Mouse (Mus musculus): ENCODE data around the gene 4930503B20Rik. TPM values are rescaled to one million over a fixed set of nuclear protein-coding genes. Genes with fewer than 3 reads are reported as not detected.

4930503B20Rik gene
- polyA plus RNA-seq, 1 experiment from 2014 or later = 0.28 TPM

DNA sequence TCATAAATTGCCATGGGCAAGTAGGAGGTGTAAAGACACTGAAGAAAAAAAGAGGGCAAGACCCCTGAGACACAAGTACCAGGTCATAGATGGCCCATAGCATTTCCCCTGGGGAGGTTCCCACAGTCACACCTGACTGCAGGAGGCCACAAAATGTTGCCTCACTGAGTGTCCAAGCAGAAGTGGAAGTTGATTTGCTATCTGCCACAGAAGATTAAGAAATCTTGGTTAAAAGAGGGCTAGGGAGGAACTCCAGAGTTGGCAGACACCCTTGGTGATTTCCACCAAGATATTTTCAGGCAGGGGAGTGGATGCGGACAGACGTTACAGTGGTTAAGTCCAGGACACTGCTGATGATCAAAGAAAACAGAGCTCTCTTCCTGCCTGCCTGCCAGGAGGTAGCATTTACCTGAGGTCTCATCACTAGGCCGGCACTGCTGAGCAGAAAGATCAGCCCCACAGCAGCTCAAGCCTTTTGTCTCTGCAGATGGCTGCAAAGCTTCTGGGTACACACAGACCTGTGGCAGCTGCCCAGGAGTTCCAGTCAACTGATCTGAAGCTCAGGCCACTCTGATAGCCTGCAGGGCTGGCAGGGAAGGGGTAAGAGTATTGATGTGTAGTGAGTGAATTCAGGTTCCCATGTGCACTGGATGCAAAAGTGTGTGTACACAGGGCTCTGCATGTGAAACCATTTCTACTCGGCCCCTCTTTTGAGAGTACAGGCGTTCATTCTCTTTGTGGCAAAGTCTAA, 34.4 kb downstream of the 4930503B20Rik start:
- H3K4me2 ChIP-seq (ENCODE audit: low read depth, low read length) = no peak overlapping the region
- H3K4me1 ChIP-seq (ENCODE audit: control insufficient read depth, insufficient read depth, low read length) = peaks cover 10% of the 10 kb centered on the region
- no peaks in the 10 kb centered on the region for H3K27me3 ChIP-seq (ENCODE audit: control insufficient read depth, insufficient read depth, low read length)
- no peak overlapping the region for H3K9ac ChIP-seq (ENCODE audit: low read length)
- H3K9me3 ChIP-seq (replicated peaks; ENCODE audit: control insufficient read depth, low read length) = no peaks in the 10 kb centered on the region
- H3K36me3 ChIP-seq (ENCODE audit: control insufficient read depth, insufficient read depth) = no peaks in the 10 kb centered on the region
- no peak for ATAC-seq (replicated peaks; ENCODE audit: extremely low read depth, insufficient read depth, low FRiP score)
- WGBS = 64% methylated on average over 5 of the region's 5 CpGs
- no peak overlapping the region for H3K27ac ChIP-seq (ENCODE audit: low read length)
- H3K4me3 ChIP-seq (ENCODE audit: low read length) = no peak overlapping the region

DNA sequence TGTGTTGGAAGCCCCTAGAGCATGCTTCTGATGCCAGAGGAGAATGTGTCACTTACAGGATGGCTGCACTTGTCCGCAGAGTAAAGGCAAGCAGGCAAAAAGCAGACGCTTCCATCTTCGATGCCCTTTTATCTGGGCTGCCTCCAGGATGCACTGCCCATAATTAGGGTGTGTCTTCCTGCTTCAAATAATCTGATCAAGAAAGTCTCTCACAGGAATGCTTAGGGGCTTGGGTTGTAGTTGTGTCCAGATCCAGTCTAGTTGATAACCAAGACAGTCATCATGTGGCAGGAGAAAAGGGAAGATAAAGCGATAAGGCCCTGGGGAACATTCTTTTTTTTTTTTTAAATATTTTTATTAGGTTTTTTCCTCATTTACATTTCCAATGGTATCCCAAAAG, 35.6 kb downstream of the 4930503B20Rik start, which contains the start of gene Dnase2b:
Gene Dnase2b (minus strand): TSS at position 101 of the 400 bp plus-strand sequence.
- no peak within 1 kb of the TSS for H3K4me3 ChIP-seq (ENCODE audit: low read length)
- no peak within 1 kb of the TSS for H3K9ac ChIP-seq (ENCODE audit: low read length)
- no peaks in the 10 kb centered on the region for H3K27me3 ChIP-seq (ENCODE audit: control insufficient read depth, insufficient read depth, low read length)
- H3K36me3 ChIP-seq (ENCODE audit: control insufficient read depth, insufficient read depth) = no peaks in the 10 kb centered on the region
- no peak within 1 kb of the TSS for H3K4me2 ChIP-seq (ENCODE audit: low read depth, low read length)
- H3K27ac ChIP-seq (ENCODE audit: low read length) = no peak within 1 kb of the TSS
- H3K4me1 ChIP-seq (ENCODE audit: control insufficient read depth, insufficient read depth, low read length) = peaks cover 4% of the 10 kb centered on the region; the same call in 1 of the 2 replicates
- no peak for ATAC-seq (replicated peaks; ENCODE audit: extremely low read depth, insufficient read depth, low FRiP score)
- no peaks in the 10 kb centered on the region for H3K9me3 ChIP-seq (replicated peaks; ENCODE audit: control insufficient read depth, low read length)
- WGBS = 90% methylated on average over 4 of the region's 4 CpGs

DNA sequence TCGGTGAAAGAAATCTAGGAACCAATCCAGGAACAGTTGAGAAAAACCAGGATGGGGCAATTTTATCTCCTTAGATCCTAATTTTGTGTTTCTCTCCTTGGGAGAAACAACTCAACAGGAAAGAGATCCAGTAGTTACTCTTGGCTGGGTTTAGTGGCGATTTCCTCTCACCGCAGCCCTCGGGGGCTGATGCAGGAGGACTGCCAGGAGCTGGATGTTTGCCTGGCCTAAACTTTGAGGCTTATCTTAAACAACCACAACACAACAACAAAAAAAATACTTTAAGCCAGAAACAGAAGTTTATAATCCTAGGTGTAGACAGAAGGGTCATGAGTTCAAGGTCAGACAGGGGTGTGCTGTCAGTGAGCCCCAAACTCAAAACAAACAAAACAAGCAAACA, 39.3 kb downstream of the 4930503B20Rik start:
- WGBS = 57% methylated on average over 4 of the region's 4 CpGs
- Histone ChIP-seq H3K4me1 (ENCODE audit: control insufficient read depth, insufficient read depth, low read length) (no peaks in the 10 kb centered on the region), H3K27ac (ENCODE audit: low read length) (no peak overlapping the region), H3K4me3 (ENCODE audit: low read length) (no peak overlapping the region), H3K9me3 (replicated peaks; ENCODE audit: control insufficient read depth, low read length) (no peaks in the 10 kb centered on the region), H3K4me2 (ENCODE audit: low read depth, low read length) (no peak overlapping the region), H3K9ac (ENCODE audit: low read length) (no peak overlapping the region), H3K36me3 (ENCODE audit: control insufficient read depth, insufficient read depth) (no peaks in the 10 kb centered on the region), H3K27me3 (ENCODE audit: control insufficient read depth, insufficient read depth, low read length) (no peaks in the 10 kb centered on the region)
- no peak for ATAC-seq (replicated peaks; ENCODE audit: extremely low read depth, insufficient read depth, low FRiP score)

DNA sequence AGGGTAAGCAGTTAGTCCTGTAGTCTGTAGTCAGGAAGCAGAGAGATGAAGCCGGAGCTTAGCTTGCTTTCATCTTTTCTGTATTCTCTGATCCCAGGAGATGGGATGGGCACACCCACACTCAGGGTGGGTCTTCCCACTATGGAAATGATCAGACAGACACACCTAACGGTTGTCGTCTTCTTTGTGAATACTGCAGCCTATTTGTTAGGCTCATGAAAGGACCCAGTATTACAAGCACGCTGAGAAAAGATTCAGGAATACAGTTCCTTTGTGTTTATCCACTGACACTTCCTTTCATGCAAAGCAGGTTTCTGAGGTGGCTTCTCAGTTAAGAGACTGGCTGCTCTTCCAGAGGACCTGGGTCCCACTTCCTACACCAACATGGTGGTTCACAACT, 39.9 kb downstream of the 4930503B20Rik start:
- ATAC-seq (replicated peaks; ENCODE audit: extremely low read depth, insufficient read depth, low FRiP score) = no peak
- Histone ChIP-seq H3K27ac (ENCODE audit: low read length) (no peak overlapping the region), H3K36me3 (ENCODE audit: control insufficient read depth, insufficient read depth) (no peaks in the 10 kb centered on the region), H3K9ac (ENCODE audit: low read length) (no peak overlapping the region), H3K4me2 (ENCODE audit: low read depth, low read length) (no peak overlapping the region), H3K4me3 (ENCODE audit: low read length) (no peak overlapping the region), H3K4me1 (ENCODE audit: control insufficient read depth, insufficient read depth, low read length) (no peaks in the 10 kb centered on the region), H3K27me3 (ENCODE audit: control insufficient read depth, insufficient read depth, low read length) (no peaks in the 10 kb centered on the region), H3K9me3 (replicated peaks; ENCODE audit: control insufficient read depth, low read length) (no peaks in the 10 kb centered on the region)
- WGBS = 78% methylated on average over 4 of the region's 4 CpGs

DNA sequence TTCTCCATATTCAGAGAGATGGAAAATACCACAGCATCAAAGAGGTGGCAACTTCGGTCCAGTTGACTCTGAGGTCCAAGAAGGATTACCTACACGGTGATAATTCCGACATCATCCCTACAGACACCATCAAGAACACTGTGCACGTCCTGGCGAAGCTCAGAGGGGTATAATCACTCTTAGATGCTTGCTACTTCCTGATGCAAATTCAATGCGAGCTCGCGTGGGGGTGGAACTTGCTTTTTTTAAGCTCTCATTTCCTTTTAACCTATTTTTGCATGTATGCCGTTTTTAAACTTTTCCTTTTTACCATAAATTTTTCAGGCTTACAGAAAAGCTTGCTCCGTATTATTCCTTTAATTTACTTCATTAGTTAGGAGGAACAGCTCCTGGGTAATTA, 40.8 kb downstream of the 4930503B20Rik start:
- Histone ChIP-seq H3K4me1 (ENCODE audit: control insufficient read depth, insufficient read depth, low read length) (no peaks in the 10 kb centered on the region), H3K27me3 (ENCODE audit: control insufficient read depth, insufficient read depth, low read length) (no peaks in the 10 kb centered on the region), H3K9me3 (replicated peaks; ENCODE audit: control insufficient read depth, low read length) (no peaks in the 10 kb centered on the region), H3K36me3 (ENCODE audit: control insufficient read depth, insufficient read depth) (no peaks in the 10 kb centered on the region), H3K4me2 (ENCODE audit: low read depth, low read length) (no peak overlapping the region), H3K27ac (ENCODE audit: low read length) (no peak overlapping the region), H3K4me3 (ENCODE audit: low read length) (no peak overlapping the region), H3K9ac (ENCODE audit: low read length) (no peak overlapping the region)
- WGBS = 74% methylated on average over 10 of the region's 10 CpGs
- no peak for ATAC-seq (replicated peaks; ENCODE audit: extremely low read depth, insufficient read depth, low FRiP score)

DNA sequence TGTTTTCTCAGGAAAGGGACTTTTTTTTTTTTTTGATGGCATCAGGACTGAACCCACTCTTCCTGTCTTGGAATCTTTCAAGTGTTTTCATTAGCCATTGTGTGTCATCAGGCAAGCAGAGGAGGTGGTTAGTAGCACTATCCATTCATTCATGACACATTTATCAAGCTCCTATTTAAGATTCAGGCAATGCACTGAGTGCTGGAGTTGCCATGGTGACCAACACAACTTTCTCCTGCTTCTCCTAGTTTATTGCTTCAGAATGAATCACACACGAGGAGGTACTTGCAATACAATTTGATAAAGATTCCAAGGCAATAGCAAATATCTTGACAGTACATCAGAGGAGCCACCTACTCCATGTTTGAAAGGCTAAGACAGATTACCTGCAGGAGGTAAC, 43.7 kb downstream of the 4930503B20Rik start:
- Histone ChIP-seq H3K4me1 (ENCODE audit: control insufficient read depth, insufficient read depth, low read length) (peaks cover 2% of the 10 kb centered on the region; the same call in 1 of the 2 replicates), H3K27me3 (ENCODE audit: control insufficient read depth, insufficient read depth, low read length) (no peaks in the 10 kb centered on the region), H3K9me3 (replicated peaks; ENCODE audit: control insufficient read depth, low read length) (no peaks in the 10 kb centered on the region), H3K27ac (ENCODE audit: low read length) (no peak overlapping the region), H3K9ac (ENCODE audit: low read length) (no peak overlapping the region), H3K4me2 (ENCODE audit: low read depth, low read length) (no peak overlapping the region), H3K36me3 (ENCODE audit: control insufficient read depth, insufficient read depth) (no peaks in the 10 kb centered on the region), H3K4me3 (ENCODE audit: low read length) (no peak overlapping the region)
- 38% methylated on average over 1 of the region's 1 CpGs for WGBS
- ATAC-seq (replicated peaks; ENCODE audit: extremely low read depth, insufficient read depth, low FRiP score) = no peak

DNA sequence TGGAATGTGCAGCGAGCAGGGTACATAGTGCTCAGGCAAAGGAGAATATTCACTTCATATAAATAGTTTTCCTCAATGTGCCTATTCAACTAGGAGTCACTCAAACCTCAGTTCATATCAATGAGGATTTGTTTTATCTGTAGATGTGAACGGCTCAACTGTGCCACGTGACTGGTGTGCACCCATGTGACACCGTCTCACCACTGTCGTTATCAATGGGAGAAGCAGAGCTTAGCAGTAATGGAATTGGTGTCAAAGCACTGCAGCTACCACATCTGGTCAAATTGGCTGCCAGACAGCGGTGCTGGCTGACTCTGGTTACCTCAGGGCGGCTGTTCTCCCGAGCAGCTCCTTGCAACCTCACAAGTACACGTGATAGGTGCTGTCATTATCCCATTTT, 46.5 kb downstream of the 4930503B20Rik start:
- no peak for ATAC-seq (replicated peaks; ENCODE audit: extremely low read depth, insufficient read depth, low FRiP score)
- Histone ChIP-seq H3K4me2 (ENCODE audit: low read depth, low read length) (no peak overlapping the region), H3K4me3 (ENCODE audit: low read length) (no peak overlapping the region), H3K36me3 (ENCODE audit: control insufficient read depth, insufficient read depth) (no peaks in the 10 kb centered on the region), H3K9ac (ENCODE audit: low read length) (no peak overlapping the region), H3K9me3 (replicated peaks; ENCODE audit: control insufficient read depth, low read length) (no peaks in the 10 kb centered on the region), H3K4me1 (ENCODE audit: control insufficient read depth, insufficient read depth, low read length) (peaks cover 19% of the 10 kb centered on the region), H3K27ac (ENCODE audit: low read length) (no peak overlapping the region), H3K27me3 (ENCODE audit: control insufficient read depth, insufficient read depth, low read length) (no peaks in the 10 kb centered on the region)
- 55% methylated on average over 9 of the region's 9 CpGs for WGBS

DNA sequence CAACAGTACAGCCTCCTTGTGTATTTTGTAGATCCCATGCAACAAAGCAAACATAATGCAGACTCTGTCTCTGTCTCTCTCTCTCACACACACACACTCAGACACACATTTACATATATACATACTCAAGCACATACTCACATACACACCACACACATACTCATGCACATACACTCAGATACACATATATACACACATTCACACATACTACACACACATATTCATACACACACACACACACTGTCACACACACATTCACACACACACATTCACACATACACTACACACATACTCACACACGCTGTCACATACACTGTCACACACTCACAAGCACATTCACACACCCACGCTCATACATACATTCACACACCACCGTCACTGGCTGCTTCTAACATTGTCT, 48.6 kb downstream of the 4930503B20Rik start:
- H3K27ac ChIP-seq (ENCODE audit: low read length) = no peak overlapping the region
- H3K9ac ChIP-seq (ENCODE audit: low read length) = no peak overlapping the region
- H3K36me3 ChIP-seq (ENCODE audit: control insufficient read depth, insufficient read depth) = no peaks in the 10 kb centered on the region
- H3K9me3 ChIP-seq (replicated peaks; ENCODE audit: control insufficient read depth, low read length) = no peaks in the 10 kb centered on the region
- H3K27me3 ChIP-seq (ENCODE audit: control insufficient read depth, insufficient read depth, low read length) = no peaks in the 10 kb centered on the region
- WGBS = 91% methylated on average over 3 of the region's 3 CpGs
- no peak overlapping the region for H3K4me3 ChIP-seq (ENCODE audit: low read length)
- no peak overlapping the region for H3K4me2 ChIP-seq (ENCODE audit: low read depth, low read length)
- ATAC-seq (replicated peaks; ENCODE audit: extremely low read depth, insufficient read depth, low FRiP score) = no peak
- peaks cover 19% of the 10 kb centered on the region for H3K4me1 ChIP-seq (ENCODE audit: control insufficient read depth, insufficient read depth, low read length)

DNA sequence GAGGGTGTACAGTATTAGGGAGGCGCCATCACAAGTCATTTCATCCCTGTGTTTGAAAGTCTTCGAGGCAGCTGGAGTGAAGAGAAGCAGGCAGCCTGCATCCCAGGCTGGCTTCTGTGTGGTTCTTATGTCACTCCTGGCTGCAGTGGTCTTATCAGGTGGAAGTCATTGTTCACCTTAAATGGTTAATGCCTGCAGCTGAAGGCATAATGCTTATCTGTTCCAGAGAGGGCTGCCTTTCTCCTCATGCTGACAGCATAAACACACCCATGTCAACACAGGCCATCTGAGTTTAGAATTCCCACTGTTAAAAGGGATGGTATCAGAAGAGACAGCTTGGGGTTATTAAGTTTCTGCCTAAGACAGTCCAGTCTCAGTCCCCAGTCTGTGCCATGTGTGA, 49.9 kb downstream of the 4930503B20Rik start:
- no peaks in the 10 kb centered on the region for H3K27me3 ChIP-seq (ENCODE audit: control insufficient read depth, insufficient read depth, low read length)
- ATAC-seq (replicated peaks; ENCODE audit: extremely low read depth, insufficient read depth, low FRiP score) = peak; percentile 66; the same call in 1 of the 2 replicates
- H3K9me3 ChIP-seq (replicated peaks; ENCODE audit: control insufficient read depth, low read length) = no peaks in the 10 kb centered on the region
- no peak overlapping the region for H3K9ac ChIP-seq (ENCODE audit: low read length)
- H3K4me1 ChIP-seq (ENCODE audit: control insufficient read depth, insufficient read depth, low read length) = peaks cover 19% of the 10 kb centered on the region
- H3K27ac ChIP-seq (ENCODE audit: low read length) = peak overlapping the region; percentile 43; the same call in 1 of the 2 replicates
- H3K4me2 ChIP-seq (ENCODE audit: low read depth, low read length) = no peak overlapping the region
- WGBS = 39% methylated on average over 2 of the region's 2 CpGs
- H3K36me3 ChIP-seq (ENCODE audit: control insufficient read depth, insufficient read depth) = no peaks in the 10 kb centered on the region
- no peak overlapping the region for H3K4me3 ChIP-seq (ENCODE audit: low read length)
